8 mouse cellular contexts compared by ENCODE assay signal in genomic region chr15:97780611-97781031, GRCm38 (mm10). TPM values are rescaled to one million over a fixed set of nuclear protein-coding genes. Genes with fewer than 3 reads are reported as not detected.
DNase-seq lines count a peak whose midpoint lies in the region; ATAC-seq and TF ChIP-seq lines count a peak whose summit lies in the region.
"Had no signal": no experiment of that assay in that cellular context is flagged by ENCODE, and none has a peak within 500 bp of the region (broad histone marks: within the 10 kb centered on the region; RNA-seq: fewer than 3 reads in every experiment).

No protein-coding gene starts in this region.

- ATAC-seq in lung, embryonic 14.5 days (ENCODE audit: insufficient read depth), result no peak
- no peak for ATAC-seq in embryonic facial prominence, embryonic 13.5 days (ENCODE audit: insufficient number of reproducible peaks, insufficient read depth, low FRiP score, low TSS enrichment, low read depth)
- ATAC-seq in stomach, embryonic 15.5 days (ENCODE audit: insufficient read depth, low FRiP score, low read depth), result no peak

- no peak for DNase-seq in lung, embryonic 14.5 days
- DNase-seq in lung, postnatal 25 days (ENCODE audit: low spot score), result no peak
- DNase-seq in kidney, postnatal 10 days, result peak; percentile 68
- DNase-seq in cerebellum, adult 2 months, result no peak
- DNase-seq in urinary bladder, postnatal 10 days (ENCODE audit: low spot score), result no peak

- TF ChIP-seq CTCF in lung, embryonic 14.5 days (IDR thresholded peaks at IDR 0.05; ENCODE audit: low read depth), result no peak
- no peak for TF ChIP-seq CTCF in cerebellum, adult 2 months (IDR thresholded peaks at IDR 0.05; ENCODE audit: borderline replicate concordance, insufficient read depth, low read depth, low read length)

- 0 out of 2 replicates have a peak, but pooled peaks cover 3% of the 10 kb centered on the region for H3K27me3 ChIP-seq in lung, embryonic 14.5 days (ENCODE audit: insufficient read depth, low read length)
- H3K27me3 ChIP-seq in embryonic facial prominence, embryonic 13.5 days, result peaks cover 5% of the 10 kb centered on the region; the same call in 1 of the 2 replicates
- no peaks in the 10 kb centered on the region for H3K27me3 ChIP-seq in stomach, embryonic 15.5 days (replicated peaks)
- H3K27me3 ChIP-seq in cerebellum, adult 2 months (ENCODE audit: control insufficient read depth, insufficient read depth, low read length), result no peaks in the 10 kb centered on the region
- H3K27me3 ChIP-seq: heart, embryonic 12.5 days had no signal

- no peak overlapping the region for H3K4me2 ChIP-seq in lung, embryonic 14.5 days
- no peak overlapping the region for H3K4me2 ChIP-seq in embryonic facial prominence, embryonic 13.5 days
- no peak overlapping the region for H3K4me2 ChIP-seq in stomach, embryonic 15.5 days
- H3K4me2 ChIP-seq: heart, embryonic 12.5 days had no signal

- H3K4me3 ChIP-seq in lung, embryonic 14.5 days (ENCODE audit: low read depth, low read length), result no peak overlapping the region
- H3K4me3 ChIP-seq in embryonic facial prominence, embryonic 13.5 days, result no peak overlapping the region
- no peak overlapping the region for H3K4me3 ChIP-seq in stomach, embryonic 15.5 days (replicated peaks)
- no peak overlapping the region for H3K4me3 ChIP-seq in cerebellum, adult 2 months (replicated peaks; ENCODE audit: insufficient read depth, low read depth, low read length)
- H3K4me3 ChIP-seq: heart, embryonic 12.5 days had no signal

- H3K9ac ChIP-seq in lung, embryonic 14.5 days, result no peak overlapping the region
- H3K9ac ChIP-seq in embryonic facial prominence, embryonic 13.5 days, result no peak overlapping the region
- no peak overlapping the region for H3K9ac ChIP-seq in stomach, embryonic 15.5 days
- H3K9ac ChIP-seq: heart, embryonic 12.5 days had no signal

- 60% methylated on average over 12 of the region's 12 CpGs for WGBS in lung, embryonic 14.5 days
- 32% methylated on average over 12 of the region's 12 CpGs for WGBS in embryonic facial prominence, embryonic 13.5 days
- 81% methylated on average over 12 of the region's 12 CpGs for WGBS in stomach, embryonic 15.5 days
- WGBS in cerebellum, adult 2 months, result 58% methylated on average over 12 of the region's 12 CpGs

- no peaks in the 10 kb centered on the region for H3K9me3 ChIP-seq in lung, embryonic 14.5 days (ENCODE audit: low read depth, low read length)
- no peaks in the 10 kb centered on the region for H3K9me3 ChIP-seq in embryonic facial prominence, embryonic 13.5 days
- H3K9me3 ChIP-seq in stomach, embryonic 15.5 days, result no peaks in the 10 kb centered on the region
- H3K9me3 ChIP-seq: heart, embryonic 12.5 days had no signal

- TF ChIP-seq POLR2A in cerebellum, adult 2 months (IDR thresholded peaks at IDR 0.05; ENCODE audit: borderline replicate concordance, insufficient read depth, low read length), result no peak

- H3K36me3 ChIP-seq in lung, embryonic 14.5 days (ENCODE audit: insufficient read depth), result no peaks in the 10 kb centered on the region
- H3K36me3 ChIP-seq in embryonic facial prominence, embryonic 13.5 days, result no peaks in the 10 kb centered on the region
- no peaks in the 10 kb centered on the region for H3K36me3 ChIP-seq in stomach, embryonic 15.5 days
- H3K36me3 ChIP-seq: heart, embryonic 12.5 days had no signal

- peak overlapping the region; percentile 74 for H3K27ac ChIP-seq in lung, embryonic 14.5 days (ENCODE audit: low read depth)
- H3K27ac ChIP-seq in embryonic facial prominence, embryonic 13.5 days, result peak overlapping the region; percentile 68
- peak overlapping the region; percentile 35; the same call in 1 of the 2 replicates for H3K27ac ChIP-seq in stomach, embryonic 15.5 days
- no peak overlapping the region for H3K27ac ChIP-seq in cerebellum, adult 2 months (ENCODE audit: insufficient read depth, low read length)

- peaks cover 5% of the 10 kb centered on the region; the same call in 1 of the 2 replicates for H3K4me1 ChIP-seq in lung, embryonic 14.5 days (ENCODE audit: insufficient read depth)
- H3K4me1 ChIP-seq in embryonic facial prominence, embryonic 13.5 days, result peaks cover 42% of the 10 kb centered on the region
- H3K4me1 ChIP-seq in stomach, embryonic 15.5 days, result peaks cover 24% of the 10 kb centered on the region
- H3K4me1 ChIP-seq in cerebellum, adult 2 months (ENCODE audit: control insufficient read depth, insufficient read depth, low read length), result no peaks in the 10 kb centered on the region; the same call in 1 of the 2 replicates

RNA-seq across cellular contexts. Expression of gene Slc48a1, which starts 2.3 kb away (rescaled TPM):
- polyA plus RNA-seq in lung, embryonic 14.5 days (2014; fragmentation: Nextera tagmentation; extraction: Ambion mirVana), result 25.3 and 32.7 TPM in 2 replicates
- 34.7 and 41.9 TPM in 2 replicates for polyA plus RNA-seq in embryonic facial prominence, embryonic 13.5 days (2015; fragmentation: Nextera tagmentation; extraction: Ambion mirVana)
- 29.6 and 41.9 TPM in 2 replicates for polyA plus RNA-seq in stomach, embryonic 15.5 days (2015; fragmentation: Nextera tagmentation; extraction: Ambion mirVana)
- polyA plus RNA-seq in cerebellum, adult 2 months (2012; rRNA removed), result 129 and 133 TPM in 2 replicates

RNA-seq across cellular contexts. Expression of gene Rapgef3, which starts 12.8 kb away (rescaled TPM):
- 14.3 and 17.5 TPM in 2 replicates for polyA plus RNA-seq in lung, embryonic 14.5 days (2014; fragmentation: Nextera tagmentation; extraction: Ambion mirVana)
- polyA plus RNA-seq in embryonic facial prominence, embryonic 13.5 days (2015; fragmentation: Nextera tagmentation; extraction: Ambion mirVana), result 7.1 and 9.3 TPM in 2 replicates
- 9.0 and 10.0 TPM in 2 replicates for polyA plus RNA-seq in stomach, embryonic 15.5 days (2015; fragmentation: Nextera tagmentation; extraction: Ambion mirVana)
- polyA plus RNA-seq in cerebellum, adult 2 months (2012; rRNA removed), result 35.0 and 36.5 TPM in 2 replicates

RNA-seq across cellular contexts. Expression of gene Endou, which starts 49.5 kb away (rescaled TPM):
- polyA plus RNA-seq in lung, embryonic 14.5 days (2014; fragmentation: Nextera tagmentation; extraction: Ambion mirVana), result 0.20 TPM in 1 of 2 replicates, not detected in the other
- polyA plus RNA-seq in embryonic facial prominence, embryonic 13.5 days (2015; fragmentation: Nextera tagmentation; extraction: Ambion mirVana), result 1.7 and 2.8 TPM in 2 replicates
- 0.35 and 2.2 TPM in 2 replicates for polyA plus RNA-seq in stomach, embryonic 15.5 days (2015; fragmentation: Nextera tagmentation; extraction: Ambion mirVana)
- 1.7 and 1.8 TPM in 2 replicates for polyA plus RNA-seq in cerebellum, adult 2 months (2012; rRNA removed)
